Mouse (Mus musculus): ENCODE results near the gene Ccdc158. TPM values are rescaled to one million over a fixed set of nuclear protein-coding genes. Genes with fewer than 3 reads are reported as not detected.
A peak's percentile ranks its signal among the peaks of the same experiment; 100 is the strongest.

Gene Ccdc158
- polyA plus RNA-seq (2015; fragmentation: Nextera tagmentation; extraction: Ambion mirVana): 1.1 TPM in 2 replicates

- no peak within 1 kb of the TSS for H3K27ac ChIP-seq
- H3K9ac ChIP-seq (ENCODE audit: low read depth, low read length): 0 out of 2 replicates have a peak within 1 kb of the TSS, but pooled peaks have one; percentile 23
- peak; percentile 89 for ATAC-seq (replicated peaks; ENCODE audit: low FRiP score, low read depth)
- H3K36me3 ChIP-seq (ENCODE audit: insufficient read depth, low read length): no peaks in the 10 kb centered on the region
- peak; percentile 98 for DNase-seq (ENCODE audit: low spot score)
- peak within 1 kb of the TSS; percentile 77 for H3K4me2 ChIP-seq (ENCODE audit: low read length)
- no peaks in the 10 kb centered on the region for H3K27me3 ChIP-seq (ENCODE audit: insufficient read depth, low read length)
- 10% methylated on average over 52 of the region's 55 CpGs for WGBS
- no peak for TF ChIP-seq CTCF (IDR thresholded peaks at IDR 0.05; ENCODE audit: low read depth)
- H3K9me3 ChIP-seq (replicated peaks; ENCODE audit: low read length): no peaks in the 10 kb centered on the region
- H3K4me3 ChIP-seq (replicated peaks; ENCODE audit: low read depth, low read length): peak within 1 kb of the TSS; percentile 32
- 0 out of 2 replicates have a peak, but pooled peaks cover 4% of the 10 kb centered on the region for H3K4me1 ChIP-seq (replicated peaks; ENCODE audit: insufficient read depth, low read length)
Measured at GRCm38 (mm10) chr5:92674859-92675573, at the start of gene Ccdc158. Gene Ccdc158 (minus strand): TSS chr5:92675271.

GRCm38 (mm10) chr5:92721610-92722009, 46.5 kb upstream of the Ccdc158 start:
- Histone ChIP-seq H3K4me2 (ENCODE audit: low read length) (no peak overlapping the region), H3K4me1 (replicated peaks; ENCODE audit: insufficient read depth, low read length) (no peaks in the 10 kb centered on the region)

GRCm38 (mm10) chr5:92718856-92719255, 43.8 kb upstream of the Ccdc158 start:
- Histone ChIP-seq H3K36me3 (ENCODE audit: insufficient read depth, low read length) (no peaks in the 10 kb centered on the region), H3K27ac (no peak overlapping the region), H3K4me1 (replicated peaks; ENCODE audit: insufficient read depth, low read length) (no peaks in the 10 kb centered on the region), H3K27me3 (ENCODE audit: insufficient read depth, low read length) (no peaks in the 10 kb centered on the region), H3K4me2 (ENCODE audit: low read length) (no peak overlapping the region), H3K9me3 (replicated peaks; ENCODE audit: low read length) (no peaks in the 10 kb centered on the region), H3K4me3 (replicated peaks; ENCODE audit: low read depth, low read length) (no peak overlapping the region), H3K9ac (ENCODE audit: low read depth, low read length) (no peak overlapping the region)
- DNase-seq (ENCODE audit: low spot score) (no peak), ATAC-seq (replicated peaks; ENCODE audit: low FRiP score, low read depth) (no peak)
- WGBS: 88% methylated on average over 3 of the region's 3 CpGs
- no peak for TF ChIP-seq CTCF (IDR thresholded peaks at IDR 0.05; ENCODE audit: low read depth)

More at GRCm38 (mm10) chr5:92721610-92722009, 46.5 kb upstream of the Ccdc158 start:
- H3K27ac ChIP-seq: no peak overlapping the region
- no peak for TF ChIP-seq CTCF (IDR thresholded peaks at IDR 0.05; ENCODE audit: low read depth)
- no peaks in the 10 kb centered on the region for H3K27me3 ChIP-seq (ENCODE audit: insufficient read depth, low read length)
- ATAC-seq (replicated peaks; ENCODE audit: low FRiP score, low read depth) (no peak), DNase-seq (ENCODE audit: low spot score) (no peak)
- H3K9ac ChIP-seq (ENCODE audit: low read depth, low read length): no peak overlapping the region
- 92% methylated on average over 8 of the region's 8 CpGs for WGBS
- H3K4me3 ChIP-seq (replicated peaks; ENCODE audit: low read depth, low read length): no peak overlapping the region
- H3K36me3 ChIP-seq (ENCODE audit: insufficient read depth, low read length): no peaks in the 10 kb centered on the region
- H3K9me3 ChIP-seq (replicated peaks; ENCODE audit: low read length): no peaks in the 10 kb centered on the region

GRCm38 (mm10) chr5:92717666-92718360, 42.7 kb upstream of the Ccdc158 start:
- no peaks in the 10 kb centered on the region for H3K4me1 ChIP-seq (replicated peaks; ENCODE audit: insufficient read depth, low read length)
- no peak for TF ChIP-seq CTCF (IDR thresholded peaks at IDR 0.05; ENCODE audit: low read depth)
- H3K36me3 ChIP-seq (ENCODE audit: insufficient read depth, low read length): no peaks in the 10 kb centered on the region
- ATAC-seq (replicated peaks; ENCODE audit: low FRiP score, low read depth) (no peak), DNase-seq (ENCODE audit: low spot score) (no peak)
- no peak overlapping the region for H3K9ac ChIP-seq (ENCODE audit: low read depth, low read length)
- H3K4me2 ChIP-seq (ENCODE audit: low read length): no peak overlapping the region
- no peak overlapping the region for H3K4me3 ChIP-seq (replicated peaks; ENCODE audit: low read depth, low read length)
- WGBS: 45% methylated on average over 3 of the region's 3 CpGs
- no peaks in the 10 kb centered on the region for H3K27me3 ChIP-seq (ENCODE audit: insufficient read depth, low read length)
- H3K9me3 ChIP-seq (replicated peaks; ENCODE audit: low read length): no peaks in the 10 kb centered on the region
- peak overlapping the region; percentile 22; the same call in 1 of the 2 replicates for H3K27ac ChIP-seq

- Histone ChIP-seq H3K4me1 (replicated peaks; ENCODE audit: insufficient read depth, low read length) (no peaks in the 10 kb centered on the region; the same call in 1 of the 2 replicates), H3K4me2 (ENCODE audit: low read length) (no peak overlapping the region), H3K9me3 (replicated peaks; ENCODE audit: low read length) (no peaks in the 10 kb centered on the region), H3K36me3 (ENCODE audit: insufficient read depth, low read length) (no peaks in the 10 kb centered on the region), H3K27me3 (ENCODE audit: insufficient read depth, low read length) (no peaks in the 10 kb centered on the region), H3K9ac (ENCODE audit: low read depth, low read length) (no peak overlapping the region), H3K27ac (no peak overlapping the region), H3K4me3 (replicated peaks; ENCODE audit: low read depth, low read length) (no peak overlapping the region)
- ATAC-seq (replicated peaks; ENCODE audit: low FRiP score, low read depth) (no peak), DNase-seq (ENCODE audit: low spot score) (no peak)
- WGBS: 70% methylated on average over 2 of the region's 2 CpGs
- TF ChIP-seq CTCF (IDR thresholded peaks at IDR 0.05; ENCODE audit: low read depth): no peak
Measured at GRCm38 (mm10) chr5:92715890-92716289, 40.8 kb upstream of the Ccdc158 start.

- H3K4me1 ChIP-seq (replicated peaks; ENCODE audit: insufficient read depth, low read length): no peaks in the 10 kb centered on the region; the same call in 1 of the 2 replicates
- no peak overlapping the region for H3K27ac ChIP-seq
- no peak overlapping the region for H3K9ac ChIP-seq (ENCODE audit: low read depth, low read length)
- DNase-seq (ENCODE audit: low spot score) (no peak), ATAC-seq (replicated peaks; ENCODE audit: low FRiP score, low read depth) (no peak)
- TF ChIP-seq CTCF (IDR thresholded peaks at IDR 0.05; ENCODE audit: low read depth): no peak
- WGBS: 72% methylated on average over 11 of the region's 11 CpGs
- no peak overlapping the region for H3K4me3 ChIP-seq (replicated peaks; ENCODE audit: low read depth, low read length)
- H3K27me3 ChIP-seq (ENCODE audit: insufficient read depth, low read length): no peaks in the 10 kb centered on the region
- H3K4me2 ChIP-seq (ENCODE audit: low read length): no peak overlapping the region
- H3K9me3 ChIP-seq (replicated peaks; ENCODE audit: low read length): no peaks in the 10 kb centered on the region
- no peaks in the 10 kb centered on the region for H3K36me3 ChIP-seq (ENCODE audit: insufficient read depth, low read length)
Measured at GRCm38 (mm10) chr5:92715319-92715718, 40.2 kb upstream of the Ccdc158 start.
